14 mouse cellular contexts compared by ENCODE assay signal in the genomic region with DNA sequence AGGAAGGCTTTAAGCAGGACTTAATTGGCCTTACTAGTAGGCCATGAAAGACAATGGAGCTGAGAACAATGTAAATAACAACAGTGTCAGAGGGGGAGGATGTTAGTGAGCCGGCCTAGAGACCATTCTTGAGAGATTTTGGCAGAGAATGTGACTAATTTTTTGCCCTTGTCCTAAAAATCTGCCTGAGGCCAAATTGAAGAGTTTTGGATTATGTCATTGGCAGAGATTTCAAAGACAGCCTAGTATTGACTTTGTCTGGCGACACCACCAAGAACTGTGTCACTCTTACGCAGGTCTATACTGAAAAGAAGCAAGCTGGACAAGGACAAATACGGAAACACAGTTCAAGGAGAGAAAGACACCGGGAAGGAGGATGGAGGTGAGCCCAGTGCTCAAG.
"Had no signal": no experiment of that assay in that cellular context is flagged by ENCODE, and none has a peak within 500 bp of the region (broad histone marks: within the 10 kb centered on the region; RNA-seq: fewer than 3 reads in every experiment).

No protein-coding gene starts in this region.

- ATAC-seq: midbrain, embryonic 13.5 days; midbrain, embryonic 15.5 days had no signal

- H3K4me1 ChIP-seq: midbrain, embryonic 13.5 days; midbrain, embryonic 15.5 days; neural tube, embryonic 12.5 days; stomach, embryonic 15.5 days had no signal

- H3K27ac ChIP-seq: macrophage; midbrain, embryonic 13.5 days; midbrain, embryonic 15.5 days; neural tube, embryonic 12.5 days; stomach, embryonic 15.5 days; stomach, postnatal 0 days had no signal

- H3K4me3 ChIP-seq: megakaryocyte, embryonic 14.5 days; midbrain, embryonic 13.5 days; midbrain, embryonic 15.5 days; neural tube, embryonic 12.5 days; stomach, embryonic 15.5 days had no signal

- H3K27me3 ChIP-seq: midbrain, embryonic 13.5 days; midbrain, embryonic 15.5 days; neural tube, embryonic 12.5 days; stomach, embryonic 15.5 days had no signal

- DNase-seq: lung, embryonic 14.5 days; lung, postnatal 10 days; right cerebral cortex, postnatal 14 days; thymus, adult 2 months; thymus, postnatal 25 days; thymus, postnatal 4 days had no signal

- H3K4me2 ChIP-seq: lung, embryonic 14.5 days; midbrain, embryonic 11.5 days; midbrain, embryonic 13.5 days; midbrain, embryonic 15.5 days; neural tube, embryonic 12.5 days; stomach, embryonic 15.5 days had no signal

- H3K9me3 ChIP-seq: megakaryocyte, embryonic 14.5 days; midbrain, embryonic 13.5 days; midbrain, embryonic 15.5 days; neural tube, embryonic 12.5 days; stomach, embryonic 15.5 days had no signal

- H3K9ac ChIP-seq: lung, embryonic 14.5 days; midbrain, embryonic 13.5 days; midbrain, embryonic 15.5 days; neural tube, embryonic 12.5 days; stomach, embryonic 15.5 days had no signal
